Mouse (Mus musculus) neural tube, embryonic 10.5 days (tissue): ENCODE data around the gene Hist1h1e.
"Not testable (repeated sequence)": the region's sequence is repeated elsewhere in the genome, so short reads cannot be mapped to it uniquely, and the experiment has no call there.

Source experiments
- DNase-seq: peaks from one replicate; pipeline ENCODE4 v3.0.0-alpha.2; 2017; ENCODE audit warnings: low spot score; ENCODE audit errors: extremely low spot score

Hist1h1e gene

DNA sequence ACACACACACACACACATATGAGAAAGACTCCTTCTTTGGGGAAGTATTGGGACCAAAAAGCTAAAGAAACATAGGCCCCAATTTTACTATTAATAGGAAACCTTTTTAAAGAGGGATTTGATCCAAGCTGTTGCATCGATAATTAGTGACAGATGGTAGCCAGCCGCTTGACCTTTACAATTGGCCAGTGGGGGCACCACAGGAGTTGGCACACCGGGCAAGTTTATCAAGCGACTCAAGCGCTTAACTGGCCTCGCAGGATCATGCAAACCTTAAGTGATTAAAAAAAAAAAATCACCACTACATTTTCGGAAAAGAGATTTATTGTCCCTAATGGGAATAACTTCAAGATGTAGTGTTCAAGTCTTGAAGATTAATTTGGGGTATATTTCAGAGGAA is 29.7 kb downstream of the Hist1h1e start:
- no peak for DNase-seq

DNA sequence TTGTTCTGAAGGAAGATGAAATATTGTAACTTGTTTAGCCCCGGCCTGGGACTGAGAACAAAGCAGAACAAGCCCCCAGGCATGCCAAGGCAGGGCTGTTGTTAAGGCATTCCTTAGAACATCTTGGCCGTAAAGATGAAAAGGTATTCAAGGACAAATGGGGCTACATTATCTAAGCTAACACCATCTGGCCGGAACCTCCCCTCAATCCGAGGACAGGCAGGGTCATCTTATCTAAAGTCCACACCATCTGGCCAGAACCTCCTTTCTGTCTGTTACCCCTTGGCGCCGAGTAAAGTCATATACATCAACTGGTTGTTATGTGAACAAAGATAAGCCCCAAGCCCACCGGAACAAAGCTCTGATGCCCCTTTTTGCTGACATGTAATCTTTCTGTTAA is 30.5 kb downstream of the Hist1h1e start:
- DNase-seq = not testable (repeated sequence)

DNA sequence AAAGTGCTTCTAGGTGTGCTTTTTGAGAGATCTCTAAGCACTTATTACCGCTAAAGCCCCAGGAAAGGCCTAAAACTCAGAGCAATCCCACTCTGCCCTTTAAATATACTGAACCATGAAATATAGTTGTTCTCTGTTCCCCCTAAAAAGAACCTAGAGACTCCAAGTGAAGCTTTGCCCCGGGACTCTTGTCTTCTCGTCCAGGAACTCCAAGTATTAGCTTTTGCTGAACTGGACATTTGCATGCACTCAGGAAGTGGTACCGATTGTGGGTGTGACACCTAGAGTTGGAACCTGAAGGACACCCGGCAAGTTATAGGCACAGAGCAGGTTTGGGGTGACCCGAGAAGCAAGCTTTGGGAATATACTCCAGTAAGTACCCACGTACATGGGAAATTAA is 31.2 kb downstream of the Hist1h1e start:
- no peak for DNase-seq

DNA sequence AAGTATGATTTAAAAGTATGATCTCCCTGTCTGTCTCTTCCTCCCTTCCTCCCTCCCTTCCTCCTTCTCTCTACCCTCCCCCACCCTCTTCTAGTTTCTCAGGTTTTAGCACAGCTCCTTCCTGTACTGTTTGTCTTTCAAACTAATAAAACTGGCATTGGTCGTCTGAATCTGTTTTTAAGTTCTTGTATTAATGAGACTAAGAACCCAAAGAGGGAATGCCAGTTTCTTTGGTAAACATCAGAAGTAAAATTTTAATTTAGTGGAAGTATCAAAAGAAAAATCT is 35.5 kb downstream of the Hist1h1e start:
- DNase-seq = no peak

DNA sequence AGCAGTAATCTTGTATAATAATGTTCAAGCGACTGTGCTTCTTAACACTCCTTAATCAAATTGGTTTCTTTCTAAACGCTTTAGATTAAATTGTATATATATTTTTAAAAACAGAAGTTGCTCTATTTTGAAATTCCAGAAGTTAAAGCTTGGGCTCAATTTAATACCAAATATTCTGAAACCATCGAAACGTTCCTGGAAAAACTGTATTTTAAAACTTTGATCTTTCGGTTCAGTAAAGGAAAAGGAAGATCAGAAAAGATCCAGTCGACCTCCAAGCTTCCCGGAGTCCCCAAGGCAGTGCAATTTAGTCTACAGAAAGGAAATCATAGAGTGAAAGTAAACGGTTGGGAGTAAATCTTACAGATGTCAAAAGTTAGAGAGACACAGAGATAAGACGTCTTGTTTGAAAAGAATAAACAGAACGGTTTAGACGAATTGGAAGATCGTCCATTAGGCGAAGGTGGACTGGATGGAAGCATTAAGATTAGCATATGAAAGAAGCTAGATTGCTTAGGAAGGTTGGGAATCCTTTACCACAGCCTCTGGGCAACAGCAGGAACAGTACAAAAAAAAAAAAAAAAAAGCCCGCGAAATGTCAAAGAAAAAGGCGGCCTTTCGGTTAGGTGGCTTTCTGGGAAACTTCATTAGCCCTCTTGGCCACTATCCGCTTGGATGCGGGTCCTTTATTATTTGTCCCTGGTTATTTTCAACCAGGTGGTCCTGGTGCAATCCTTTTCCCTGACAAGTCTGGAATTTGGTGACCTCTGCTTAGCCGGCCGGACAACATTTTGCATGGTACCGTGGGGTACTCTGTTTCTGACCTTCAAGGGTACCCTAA is 36.0 kb downstream of the Hist1h1e start:
- DNase-seq = peak; percentile 47

DNA sequence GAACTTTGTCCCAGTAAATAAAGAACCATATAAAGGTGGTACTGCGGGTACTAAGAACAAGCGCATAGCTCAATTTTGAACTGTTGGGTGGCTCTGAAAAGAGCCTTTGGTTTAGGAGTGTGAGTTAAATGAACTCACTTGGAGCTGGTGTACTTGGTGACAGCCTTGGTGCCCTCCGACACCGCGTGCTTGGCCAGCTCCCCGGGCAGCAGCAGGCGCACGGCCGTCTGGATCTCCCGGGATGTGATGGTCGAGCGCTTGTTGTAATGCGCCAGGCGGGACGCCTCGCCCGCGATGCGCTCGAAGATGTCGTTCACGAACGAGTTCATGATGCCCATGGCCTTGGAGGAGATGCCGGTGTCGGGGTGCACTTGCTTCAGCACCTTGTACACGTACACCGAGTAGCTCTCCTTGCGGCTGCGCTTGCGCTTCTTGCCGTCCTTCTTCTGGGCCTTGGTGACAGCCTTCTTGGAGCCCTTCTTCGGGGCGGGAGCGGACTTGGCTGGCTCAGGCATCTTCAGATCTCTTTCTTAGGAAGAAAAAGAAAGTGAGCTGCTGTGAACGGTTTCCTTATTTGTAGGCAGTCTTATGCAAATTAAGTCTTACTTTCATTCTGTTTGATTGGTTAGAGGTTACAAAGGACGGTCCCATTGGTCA is 36.8 kb downstream of the Hist1h1e start:
- peak; percentile 66 for DNase-seq

DNA sequence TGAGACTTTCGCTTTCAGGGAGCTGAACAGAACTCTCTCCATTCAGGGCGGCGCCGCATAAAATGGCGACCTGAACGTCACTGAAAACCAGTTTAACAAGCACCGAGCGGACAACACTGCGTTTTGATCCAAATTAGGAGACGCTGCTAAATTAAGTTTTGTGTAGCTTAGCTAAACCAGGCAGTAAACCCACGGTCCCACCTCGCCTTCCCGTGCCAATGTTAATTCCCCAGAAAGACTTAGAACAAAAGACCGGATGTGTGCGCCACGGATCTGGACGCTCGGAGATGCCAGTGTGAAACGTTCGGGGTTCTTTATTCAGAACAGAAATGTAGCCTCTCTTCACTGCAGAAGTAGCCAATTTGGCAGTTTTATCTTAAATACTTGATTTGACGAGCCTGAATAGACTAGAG is 37.3 kb downstream of the Hist1h1e start:
- DNase-seq = peak; percentile 80

DNA sequence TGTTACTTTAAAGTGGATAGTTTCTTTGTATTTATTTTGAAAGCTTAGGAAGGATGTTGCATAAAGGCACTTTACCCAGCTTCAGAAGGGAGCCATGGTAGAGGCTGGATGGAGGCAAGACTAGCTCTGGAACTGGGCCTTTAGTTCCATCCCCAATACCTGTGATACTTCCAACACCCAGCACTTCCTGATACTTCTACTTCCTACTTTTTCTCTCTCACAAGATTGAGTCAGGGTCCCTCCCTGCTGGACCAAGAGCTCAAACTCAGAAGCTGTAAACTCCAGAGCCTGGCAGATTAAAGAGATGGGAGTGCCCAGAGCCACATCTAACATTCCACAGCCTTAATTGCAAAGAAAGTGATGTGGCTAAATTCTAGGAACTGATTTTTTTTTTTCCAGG is 38.0 kb downstream of the Hist1h1e start:
- peak; percentile 40 for DNase-seq

DNA sequence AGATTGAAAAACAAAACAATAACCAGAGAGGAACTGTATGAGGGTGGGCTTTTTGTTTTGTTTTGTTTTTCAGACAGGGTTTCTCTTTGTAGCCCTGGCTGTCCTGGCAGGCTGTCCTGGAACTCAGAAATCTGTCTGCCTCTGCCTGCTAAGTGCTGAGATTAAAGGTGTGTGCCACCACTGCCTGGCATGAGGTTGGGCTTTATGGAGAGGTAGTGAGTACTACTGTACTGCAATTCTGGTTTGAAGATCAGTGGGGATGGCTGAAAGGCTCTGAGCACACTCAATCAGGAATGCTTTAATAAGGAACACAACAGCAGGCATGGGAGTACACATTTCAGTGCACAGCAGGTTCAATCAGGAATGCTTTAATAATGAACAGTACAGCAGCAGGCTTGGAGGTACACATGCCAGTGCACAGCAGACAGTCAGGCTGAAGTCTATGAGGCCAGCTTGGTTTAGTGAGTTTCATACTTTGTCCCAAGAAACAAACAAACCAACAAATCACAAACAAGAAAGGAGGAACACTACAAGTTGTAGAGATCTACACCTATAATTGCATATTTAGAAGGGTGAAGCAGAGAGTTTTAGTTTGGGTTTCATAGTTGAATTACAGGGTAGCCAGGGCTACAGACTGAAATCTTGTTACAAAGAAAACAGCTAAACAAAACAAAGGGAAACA is 38.8 kb downstream of the Hist1h1e start:
- DNase-seq = no peak

DNA sequence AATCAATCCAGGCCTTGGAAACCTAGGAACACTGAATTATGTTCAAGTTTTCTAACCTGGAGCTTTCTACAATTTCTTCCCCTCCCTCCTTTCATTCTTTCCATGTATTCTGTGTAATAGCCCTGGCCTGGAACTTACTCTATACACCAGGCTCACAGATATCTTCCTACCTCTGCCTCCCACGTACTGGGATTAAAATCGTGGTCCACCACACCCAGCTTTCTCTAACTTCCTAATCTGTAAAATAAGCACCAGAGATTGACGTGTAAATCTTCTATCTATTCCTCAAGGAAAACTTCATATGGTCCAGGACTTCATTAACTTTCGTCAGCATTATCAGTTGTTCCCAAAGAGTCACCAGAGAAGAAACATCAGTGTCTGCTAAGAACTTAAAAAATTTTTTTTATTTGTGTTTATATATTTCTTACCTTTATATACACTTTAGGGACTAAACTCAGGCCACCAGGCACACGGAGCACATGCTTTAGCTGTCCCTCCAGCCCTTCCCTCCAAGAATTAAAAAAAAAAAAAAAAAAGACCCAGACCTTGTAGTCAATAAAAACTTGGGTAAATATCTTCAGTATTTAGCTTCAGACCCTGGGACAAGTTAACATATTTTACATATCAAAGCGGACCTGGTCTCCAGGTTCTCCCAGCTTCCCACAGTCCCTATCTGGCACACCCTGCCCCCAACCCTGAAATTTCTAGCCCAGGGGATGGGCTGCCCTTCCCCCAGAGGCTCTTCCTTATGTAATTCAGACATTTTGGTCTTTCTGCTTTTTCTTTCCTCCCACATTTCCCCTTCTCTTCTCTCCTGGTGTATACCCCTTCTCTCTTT is 39.9 kb downstream of the Hist1h1e start:
- peak; percentile 43 for DNase-seq

DNA sequence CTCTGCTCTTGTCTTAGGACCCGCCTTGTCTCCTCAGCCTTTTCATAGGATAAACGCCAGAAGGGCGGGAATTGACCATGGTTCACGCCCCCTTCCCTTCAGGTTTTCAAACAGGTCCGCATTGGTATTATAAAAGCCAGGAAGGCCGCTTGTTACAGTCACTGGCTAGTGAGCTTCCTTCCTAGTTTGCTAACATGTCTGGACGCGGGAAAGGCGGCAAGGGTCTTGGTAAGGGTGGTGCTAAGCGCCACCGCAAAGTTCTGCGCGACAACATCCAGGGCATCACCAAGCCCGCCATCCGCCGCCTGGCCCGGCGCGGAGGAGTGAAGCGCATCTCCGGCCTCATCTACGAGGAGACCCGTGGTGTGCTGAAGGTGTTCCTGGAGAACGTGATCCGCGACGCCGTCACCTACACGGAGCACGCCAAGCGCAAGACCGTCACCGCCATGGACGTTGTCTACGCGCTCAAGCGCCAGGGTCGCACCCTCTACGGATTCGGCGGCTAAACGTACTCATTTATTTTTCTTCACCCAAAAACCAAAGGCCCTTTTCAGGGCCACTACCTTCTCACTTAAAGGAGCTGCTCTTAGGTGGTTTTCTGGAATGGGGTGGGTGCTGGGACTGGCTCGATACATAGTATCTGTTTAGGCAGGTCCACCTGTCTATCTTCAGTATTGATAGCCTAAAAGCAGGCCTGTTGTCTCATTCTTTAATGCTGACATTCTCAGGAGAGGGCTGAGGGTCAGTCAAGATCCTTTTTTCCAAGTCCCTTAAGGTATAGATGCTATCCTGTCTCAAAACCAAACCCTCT is 40.7 kb downstream of the Hist1h1e start, which contains the start of gene Hist1h4d:
TSS of gene Hist1h4d (plus strand) at position 191 of the 811 bp plus-strand sequence.
- DNase-seq = peak; percentile 98

DNA sequence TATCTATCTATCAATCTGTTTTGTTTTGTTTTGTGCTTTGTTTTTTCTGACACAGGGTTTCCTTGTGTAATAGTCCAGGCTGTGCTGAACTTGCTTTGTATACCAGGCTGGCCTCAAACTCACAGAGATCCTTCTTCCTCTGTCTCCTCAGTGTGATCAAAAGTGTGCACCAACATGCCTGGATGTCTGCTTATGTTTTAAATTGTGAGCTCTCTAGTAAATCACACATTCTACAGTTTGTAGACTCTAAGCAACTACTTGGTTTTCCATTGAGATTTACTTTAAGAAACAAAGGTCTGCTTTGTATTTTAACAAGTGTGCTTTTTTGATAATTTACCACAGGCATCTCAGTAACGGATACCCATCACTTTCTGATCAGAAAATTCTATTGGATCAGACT is 44.5 kb downstream of the Hist1h1e start:
- no peak for DNase-seq

DNA sequence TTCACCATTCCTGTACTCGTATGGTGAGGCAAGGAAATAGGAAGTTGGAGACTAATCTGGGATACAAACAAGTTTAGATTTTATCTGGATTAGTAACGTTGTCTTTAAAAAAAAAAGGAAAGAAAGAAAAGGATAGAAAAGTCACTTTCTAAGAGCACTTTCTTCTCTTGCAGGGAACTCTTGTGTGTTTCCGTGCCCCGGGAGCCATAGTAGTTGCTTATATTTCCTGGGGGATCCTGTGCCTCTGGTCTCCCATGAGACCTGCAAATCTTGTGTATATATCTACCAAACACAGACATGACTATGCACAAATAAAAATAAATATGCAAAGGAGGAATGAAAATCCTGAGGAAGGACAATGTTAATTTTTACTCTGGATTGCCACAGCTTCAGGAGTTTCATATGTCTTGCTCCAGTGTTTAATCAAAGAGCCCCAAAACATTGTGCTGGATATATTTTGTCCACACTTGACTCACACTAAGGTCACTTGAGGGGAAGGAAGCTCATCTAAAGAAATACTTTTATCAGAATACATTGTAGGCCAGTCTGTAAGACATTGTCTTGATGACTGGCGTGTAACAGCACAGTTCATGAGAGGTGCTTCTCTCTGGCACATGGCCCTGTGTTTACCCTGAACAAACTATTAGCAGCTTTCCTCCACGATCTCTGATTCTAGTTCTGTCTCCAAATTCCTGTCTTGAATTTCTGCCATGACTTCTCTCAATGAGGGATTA is 45.3 kb downstream of the Hist1h1e start:
- no peak for DNase-seq

DNA sequence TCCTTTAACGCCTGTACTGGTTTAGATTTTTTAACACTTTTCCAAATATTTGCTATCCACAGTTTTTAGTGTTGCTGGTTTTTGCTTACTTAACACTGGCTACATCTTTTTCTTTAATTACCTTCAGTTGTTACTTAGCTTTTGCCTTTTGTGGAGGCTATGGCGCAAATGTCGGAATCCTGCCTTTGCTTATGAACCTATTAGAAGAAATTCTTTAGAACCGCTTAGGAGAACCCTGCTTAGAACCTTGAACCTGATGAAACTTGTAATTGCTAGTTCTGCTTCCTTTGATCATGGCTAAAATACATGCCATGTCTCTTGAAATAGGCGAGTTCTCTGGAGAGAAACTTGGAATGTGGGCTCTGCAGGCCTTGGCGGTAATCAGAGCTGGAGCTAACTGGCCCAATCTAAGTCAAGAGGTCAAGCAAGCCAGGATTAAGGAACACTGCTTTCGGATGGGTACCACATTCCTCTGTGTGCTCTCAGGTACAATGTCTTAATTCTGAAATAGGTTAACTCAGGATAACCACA is 45.9 kb downstream of the Hist1h1e start:
- peak; percentile 52 for DNase-seq

DNA sequence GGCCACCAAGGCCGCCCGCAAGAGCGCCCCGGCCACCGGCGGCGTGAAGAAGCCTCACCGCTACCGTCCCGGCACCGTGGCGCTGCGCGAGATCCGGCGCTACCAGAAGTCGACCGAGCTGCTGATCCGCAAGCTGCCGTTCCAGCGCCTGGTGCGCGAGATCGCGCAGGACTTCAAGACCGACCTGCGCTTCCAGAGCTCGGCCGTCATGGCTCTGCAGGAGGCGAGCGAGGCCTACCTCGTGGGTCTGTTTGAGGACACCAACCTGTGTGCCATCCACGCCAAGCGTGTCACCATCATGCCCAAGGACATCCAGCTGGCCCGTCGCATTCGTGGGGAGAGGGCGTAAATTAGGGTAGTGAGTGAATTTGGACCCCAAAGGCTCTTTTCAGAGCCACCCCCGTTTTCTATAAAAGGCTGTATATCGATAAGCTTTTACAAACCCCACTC is 46.5 kb downstream of the Hist1h1e start:
- DNase-seq = not testable (repeated sequence)

DNA sequence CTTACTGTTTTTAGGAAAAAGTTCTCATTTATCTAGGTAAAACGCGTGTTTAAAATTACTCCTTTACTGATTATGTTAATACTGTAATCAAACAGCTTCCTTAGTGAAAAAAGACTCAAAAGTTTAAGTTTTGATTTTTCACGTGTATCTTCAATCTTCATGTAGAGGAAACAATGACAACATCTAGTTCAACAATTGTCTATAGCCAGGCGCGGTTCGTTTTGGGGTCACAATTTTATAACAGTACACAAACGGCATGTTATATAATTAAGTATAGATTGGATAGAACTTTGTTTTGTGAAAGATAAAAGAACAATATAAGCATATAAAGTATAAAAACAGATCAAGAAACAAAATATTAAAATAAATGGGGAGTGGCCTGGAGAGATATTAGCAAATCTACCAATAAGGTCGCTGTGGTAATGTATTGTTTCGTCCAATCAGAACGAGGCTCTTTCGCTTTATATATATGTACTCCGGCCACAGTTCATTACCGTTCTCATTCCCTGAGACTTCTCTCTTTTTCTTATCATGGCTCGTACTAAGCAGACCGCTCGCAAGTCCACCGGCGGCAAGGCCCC is 47.0 kb downstream of the Hist1h1e start, which contains the start of gene Hist1h3d:
TSS of gene Hist1h3d (plus strand) at position 493 of the 581 bp plus-strand sequence.
- DNase-seq = peak; percentile 65

DNA sequence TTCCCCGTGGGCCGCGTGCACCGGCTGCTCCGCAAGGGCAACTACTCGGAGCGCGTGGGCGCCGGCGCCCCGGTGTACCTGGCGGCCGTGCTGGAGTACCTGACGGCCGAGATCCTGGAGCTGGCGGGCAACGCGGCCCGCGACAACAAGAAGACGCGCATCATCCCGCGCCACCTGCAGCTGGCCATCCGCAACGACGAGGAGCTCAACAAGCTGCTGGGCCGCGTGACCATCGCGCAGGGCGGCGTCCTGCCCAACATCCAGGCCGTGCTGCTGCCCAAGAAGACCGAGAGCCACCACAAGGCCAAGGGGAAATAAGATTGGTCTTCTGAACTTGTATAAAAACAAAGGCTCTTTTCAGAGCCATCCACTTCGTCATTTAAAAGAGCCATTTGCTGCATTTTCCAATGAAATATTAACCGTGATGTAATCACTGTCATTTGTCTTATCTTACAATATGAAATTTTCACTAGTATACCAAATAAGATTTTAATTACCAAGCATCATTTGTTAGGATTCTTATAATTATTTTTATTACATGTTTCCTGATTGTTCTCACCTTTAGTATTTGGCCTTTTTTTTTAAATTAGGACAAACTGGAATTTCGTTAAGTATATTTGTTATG is 47.7 kb downstream of the Hist1h1e start:
- DNase-seq = not testable (repeated sequence)

DNA sequence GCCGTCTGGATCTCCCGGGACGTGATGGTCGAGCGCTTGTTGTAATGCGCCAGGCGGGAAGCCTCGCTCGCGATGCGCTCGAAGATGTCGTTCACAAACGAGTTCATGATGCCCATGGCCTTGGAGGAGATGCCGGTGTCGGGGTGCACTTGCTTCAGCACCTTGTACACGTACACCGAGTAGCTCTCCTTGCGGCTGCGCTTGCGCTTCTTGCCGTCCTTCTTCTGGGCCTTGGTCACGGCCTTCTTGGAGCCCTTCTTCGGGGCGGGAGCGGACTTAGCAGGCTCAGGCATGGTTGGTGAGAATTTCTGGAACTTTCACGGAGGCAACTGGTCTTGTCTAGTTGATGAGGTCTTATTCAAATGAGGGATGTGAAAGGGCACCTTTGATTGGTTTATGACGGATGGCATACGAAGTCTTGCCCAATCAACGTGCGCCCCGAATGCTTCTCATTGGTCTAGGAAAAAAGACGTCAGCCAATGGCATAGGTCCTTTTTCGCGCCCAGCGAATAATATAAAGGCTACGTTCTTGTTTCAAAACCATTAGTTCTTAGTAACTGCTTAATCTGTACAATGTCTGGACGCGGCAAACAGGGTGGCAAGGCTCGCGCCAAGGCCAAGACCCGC is 48.3 kb downstream of the Hist1h1e start, which contains the start of the genes Hist1h2bf and Hist1h2ad:
TSS of gene Hist1h2bf (minus strand) at position 299 of the 627 bp plus-strand sequence.
TSS of gene Hist1h2ad (plus strand) at position 484 of the 627 bp plus-strand sequence.
- DNase-seq = peak; percentile 83
